Mouse (Mus musculus) frontal cortex, postnatal 10 days (tissue): Measurements from ENCODE around the gene Wdr60.

ENCODE experiments used
- DNase-seq, 2 experiments: peaks; one replicate each; pipeline ENCODE4 v3.0.0; 2022; ENCODE audit warnings: low spot score in 2 of 2, mixed read lengths in 1 of 2

Wdr60 gene

DNA sequence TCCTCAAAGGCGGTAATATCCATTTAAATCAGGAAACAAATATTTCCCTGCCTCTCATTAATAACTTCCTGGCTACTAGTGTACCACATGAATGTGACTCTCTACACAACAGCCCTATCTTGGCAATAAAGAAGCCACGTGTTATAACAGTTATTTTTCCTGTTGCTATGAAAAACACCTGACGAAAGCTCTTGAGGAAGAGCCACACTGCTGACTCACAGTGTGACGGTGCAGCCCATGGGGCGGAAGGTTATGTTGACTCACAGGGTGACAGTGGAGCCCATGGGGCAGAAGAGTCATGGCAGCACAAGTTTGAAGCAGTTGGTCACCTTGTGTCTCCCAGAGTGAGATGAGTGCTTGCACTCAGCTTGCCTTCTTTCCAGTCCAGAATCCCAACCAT, 6.6 kb upstream of the Wdr60 start:
- no peak for DNase-seq

DNA sequence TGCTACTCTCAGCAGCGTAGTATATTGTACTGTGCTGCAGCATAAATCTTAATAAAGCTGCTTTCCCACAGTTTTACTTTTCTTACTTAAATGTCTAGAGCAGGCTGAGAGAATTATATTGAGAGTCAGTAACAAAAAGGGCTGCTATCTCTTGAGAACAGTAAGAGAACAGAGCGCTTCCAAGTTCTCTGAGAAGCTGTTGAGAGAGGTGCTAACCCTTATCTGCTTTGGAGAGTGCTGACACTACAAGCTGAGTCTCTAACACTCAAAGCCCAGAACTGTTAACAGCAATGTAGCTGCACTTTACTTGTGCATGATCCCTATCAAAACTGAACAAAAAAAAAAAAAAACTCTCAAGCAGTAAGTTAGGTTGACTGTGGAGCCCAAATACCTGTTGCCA, 2.5 kb upstream of the Wdr60 start:
- no peak for DNase-seq

DNA sequence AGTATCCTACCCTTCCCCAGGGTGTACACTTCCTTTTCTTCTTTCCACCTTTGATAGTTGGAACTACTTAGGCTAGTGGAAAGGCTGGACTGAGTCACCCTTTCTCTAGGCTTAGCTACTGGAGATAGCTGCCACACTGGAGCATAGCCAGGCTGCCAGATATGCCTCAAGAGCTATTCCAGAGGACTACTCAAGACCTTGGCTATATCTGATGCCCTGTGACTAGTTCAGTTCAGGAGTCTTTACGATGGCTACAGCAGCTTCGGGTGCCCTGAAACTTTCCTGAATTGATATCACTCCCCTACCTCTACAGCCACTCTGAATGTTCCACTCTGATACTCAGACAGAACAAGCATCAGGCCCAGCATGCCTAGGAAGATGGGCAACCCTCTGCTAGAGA, 1.9 kb upstream of the Wdr60 start:
- DNase-seq, result no peak

DNA sequence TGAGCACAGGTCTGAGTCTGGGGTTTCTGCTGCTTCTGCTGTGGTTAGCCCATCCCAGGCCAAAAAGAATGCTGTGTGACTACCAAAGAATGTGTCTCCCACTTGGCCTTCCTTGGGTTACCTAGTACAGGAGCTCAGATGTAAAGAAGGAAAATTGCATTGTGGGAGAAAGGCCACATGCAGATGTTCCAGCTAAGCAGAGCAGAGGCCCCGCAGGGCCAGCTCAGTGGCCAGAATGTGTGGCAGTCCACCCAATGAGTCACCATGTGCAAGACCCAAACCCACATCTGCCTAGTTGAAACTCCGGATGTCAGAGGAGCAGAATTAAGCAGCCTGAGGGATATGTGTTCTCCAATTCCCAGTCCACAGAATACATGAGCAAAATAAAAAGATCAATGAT, 4.5 kb downstream of the Wdr60 start:
- no peak for DNase-seq

DNA sequence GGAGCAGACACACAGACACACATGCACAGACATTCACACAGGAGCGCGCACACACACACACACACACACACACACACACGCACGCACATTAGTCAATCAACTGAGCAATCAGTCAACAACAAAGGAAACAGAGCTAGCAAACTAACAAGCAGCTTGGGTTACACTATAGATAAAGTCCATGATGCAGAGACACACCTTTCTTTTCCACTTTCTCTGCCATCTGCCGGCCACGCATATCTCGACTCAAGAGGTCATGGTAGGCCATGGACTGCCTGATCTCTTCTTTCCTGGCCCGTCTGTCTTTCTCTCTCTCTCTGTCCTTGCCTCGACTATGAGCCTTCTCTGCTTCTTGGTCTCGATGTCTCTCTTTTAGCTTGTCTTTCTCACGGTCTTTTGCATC, 7.2 kb downstream of the Wdr60 start:
- no peak for DNase-seq

- no peak for DNase-seq
These were observed 8.2 kb downstream of the Wdr60 start for GRCm38 (mm10) chr12:116254652-116255051.

- DNase-seq, result no peak
These were observed 18.2 kb downstream of the Wdr60 start for GRCm38 (mm10) chr12:116244601-116245000.

DNA sequence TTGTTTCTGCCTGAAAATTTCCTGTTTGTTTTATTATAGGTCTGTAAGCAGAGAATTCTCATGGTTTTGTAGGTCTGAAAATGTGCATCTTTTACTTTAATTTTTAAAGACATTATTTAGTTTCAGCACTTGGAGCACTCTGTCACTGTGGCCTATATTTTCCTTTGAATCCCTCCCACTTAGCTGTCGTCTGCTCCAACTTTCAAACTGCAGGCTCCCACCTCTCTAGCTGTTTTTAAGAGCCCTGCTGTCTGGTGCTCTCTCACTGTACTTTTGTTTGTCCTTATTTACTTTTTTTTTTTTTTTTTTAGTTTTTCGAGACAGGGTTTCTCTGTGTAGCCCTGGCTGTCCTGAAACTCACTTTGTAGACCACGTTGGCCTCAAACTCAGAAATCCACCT, 24.0 kb downstream of the Wdr60 start:
- no peak for DNase-seq

GRCm38 (mm10) chr12:116238370-116238769, 24.5 kb downstream of the Wdr60 start:
- no peak for DNase-seq

DNA sequence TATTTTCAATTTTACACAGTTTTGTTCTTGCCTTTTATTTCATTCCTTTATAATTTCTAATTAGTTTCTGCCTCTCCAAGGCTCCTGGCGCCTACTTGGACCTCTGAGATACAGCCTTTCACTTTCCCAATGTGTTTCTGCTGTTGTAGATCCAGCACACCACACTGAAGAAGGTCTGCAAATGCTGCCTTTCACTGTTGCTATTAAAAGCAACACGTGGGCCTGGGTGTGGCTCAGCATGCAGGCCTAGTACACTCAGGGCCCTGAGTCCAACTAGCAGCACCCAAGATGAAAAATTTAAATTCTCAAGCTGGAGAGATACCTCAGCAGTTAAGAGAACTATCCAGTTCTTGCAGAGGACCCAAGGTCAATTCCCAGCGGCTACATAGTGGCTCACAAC, 26.2 kb downstream of the Wdr60 start:
- DNase-seq, result no peak

- DNase-seq, result no peak
These were observed 27.5 kb downstream of the Wdr60 start for GRCm38 (mm10) chr12:116235356-116235755.

- DNase-seq, result no peak
These were observed 30.8 kb downstream of the Wdr60 start for GRCm38 (mm10) chr12:116232061-116232460.

DNA sequence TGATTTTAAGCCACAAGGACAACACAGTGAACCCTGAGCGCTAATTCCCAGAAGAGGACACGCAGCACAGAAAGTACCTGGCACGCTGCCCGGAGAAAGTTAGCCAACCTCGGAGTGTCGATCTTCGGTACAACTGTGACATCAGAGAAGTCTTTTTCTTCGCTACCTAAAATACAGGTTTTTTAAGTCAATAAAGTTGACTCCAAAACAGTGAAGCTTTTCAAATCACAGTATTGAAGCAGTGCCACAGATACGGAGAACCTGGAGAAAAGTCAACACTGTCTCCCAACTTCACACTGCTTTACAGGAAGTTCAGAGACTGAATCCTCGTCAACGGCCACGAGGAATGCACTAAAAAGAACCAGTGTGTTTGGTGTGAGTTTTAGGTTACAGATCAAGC, 31.2 kb downstream of the Wdr60 start:
- no peak for DNase-seq

GRCm38 (mm10) chr12:116229451-116229850, 33.4 kb downstream of the Wdr60 start:
- no peak for DNase-seq

GRCm38 (mm10) chr12:116226289-116227057, 36.3 kb downstream of the Wdr60 start:
- no peak for DNase-seq

DNA sequence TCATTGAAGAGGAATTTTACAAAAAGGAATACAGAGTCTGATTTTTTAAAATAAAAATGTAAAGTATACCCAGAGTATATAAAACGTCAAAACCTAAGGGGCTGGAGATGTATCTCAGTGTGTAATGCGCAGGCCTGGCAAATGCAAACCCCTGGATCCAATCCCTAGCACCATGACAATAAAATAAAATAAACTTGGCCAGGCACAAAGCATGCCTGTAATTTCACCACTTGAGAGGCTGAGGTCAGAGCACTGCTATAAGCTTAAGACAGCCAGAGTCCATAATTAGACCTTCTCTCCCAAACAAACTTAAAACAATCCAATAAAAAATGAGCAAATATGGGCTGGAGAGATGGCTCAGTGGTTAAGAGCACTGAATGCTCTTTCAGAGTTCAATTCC, 39.7 kb downstream of the Wdr60 start:
- no peak for DNase-seq

- no peak for DNase-seq
These were observed 55.3 kb downstream of the Wdr60 start for GRCm38 (mm10) chr12:116207486-116207885.

DNA sequence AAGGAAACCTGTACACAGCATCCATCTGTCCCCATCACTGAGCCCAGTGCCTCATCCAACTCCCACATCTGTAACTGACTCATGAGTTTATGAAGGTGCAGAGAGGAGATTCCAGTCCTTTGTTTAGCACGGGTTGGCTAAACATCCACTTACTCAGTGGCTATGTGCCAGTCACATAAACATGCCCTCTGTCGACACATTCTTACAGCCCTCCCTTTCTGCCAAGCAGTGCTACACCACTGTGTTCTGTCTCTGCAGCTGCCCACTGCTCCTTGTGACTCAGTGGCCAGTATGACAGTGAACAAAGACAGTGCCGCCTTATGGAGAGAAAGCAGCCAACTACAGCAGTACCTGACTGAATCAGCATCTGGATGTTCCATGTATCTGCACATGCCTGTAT, 57.1 kb downstream of the Wdr60 start:
- DNase-seq, result no peak

DNA sequence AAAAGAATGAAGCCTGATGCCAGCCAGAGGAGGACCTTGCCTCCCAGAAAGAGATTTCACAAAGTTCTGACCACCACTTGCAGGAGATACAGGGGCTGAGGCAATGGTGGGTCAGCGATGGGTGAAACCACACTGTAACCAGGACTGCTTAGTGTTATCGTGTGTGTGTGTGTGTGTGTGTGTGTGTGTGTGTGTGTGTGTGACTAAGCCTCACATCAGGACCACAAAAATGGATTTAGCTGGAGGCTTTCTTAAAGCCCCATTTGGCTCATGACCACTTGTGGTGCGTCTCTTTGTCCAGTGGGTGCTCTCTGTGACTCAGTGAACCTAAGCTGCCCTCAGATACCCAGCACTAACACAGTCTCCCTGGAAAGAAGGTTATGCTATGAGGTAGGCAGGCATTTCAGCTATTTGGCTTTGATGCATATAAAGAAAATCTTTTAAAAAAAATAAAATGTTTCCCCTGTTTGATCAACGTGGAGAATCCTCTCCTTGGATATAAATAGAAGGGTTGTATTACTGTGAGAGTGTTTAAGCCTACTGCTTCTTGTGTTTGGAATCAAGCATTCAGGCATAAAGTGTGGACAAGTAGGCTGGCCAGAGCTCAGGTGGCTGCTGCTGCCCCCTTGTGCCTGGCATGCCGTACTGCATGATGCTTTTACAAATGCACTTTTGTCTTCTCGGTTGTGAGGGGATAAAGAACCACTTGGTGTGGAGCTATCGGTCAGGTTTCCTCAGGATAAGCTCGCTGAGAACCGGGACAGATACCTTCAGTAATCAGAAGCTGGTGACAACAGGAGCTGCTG, 60.4 kb downstream of the Wdr60 start:
- peak; percentile 25 to 64 for DNase-seq

- DNase-seq, result no peak
These were observed 64.0 kb downstream of the Wdr60 start for GRCm38 (mm10) chr12:116198791-116199190.

GRCm38 (mm10) chr12:116196221-116196620, 66.6 kb downstream of the Wdr60 start:
- no peak for DNase-seq

- DNase-seq, result no peak
These were observed 68.2 kb downstream of the Wdr60 start for GRCm38 (mm10) chr12:116194641-116195040.

DNA sequence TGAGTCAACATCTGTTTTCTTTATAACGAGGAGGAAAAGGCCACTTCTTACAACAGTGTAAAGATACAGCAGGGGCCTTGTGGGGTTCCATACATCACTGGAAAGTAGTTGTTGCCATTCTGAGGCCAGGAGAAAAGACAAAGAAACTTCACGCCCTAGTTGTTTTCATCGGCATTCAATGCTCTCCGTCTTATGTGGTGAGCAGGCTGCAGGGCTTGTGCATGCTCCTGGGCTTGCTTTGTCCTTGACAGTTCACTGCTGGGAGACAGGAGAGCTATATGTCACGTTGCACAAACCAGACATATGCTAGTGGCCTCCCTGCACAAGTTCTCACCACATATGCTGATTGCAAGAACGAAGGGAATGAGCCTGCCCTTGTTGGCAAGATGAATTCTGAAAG, 68.9 kb downstream of the Wdr60 start:
- DNase-seq, result no peak
